Mouse (Mus musculus) liver, postnatal 0 days (tissue): Measurements from ENCODE around the gene Oip5. TPM values are rescaled to one million over a fixed set of nuclear protein-coding genes. Genes with fewer than 3 reads are reported as not detected.

Experiments
- ATAC-seq: fragments of 200-750 bp; cut with Nextera tagmentation; 2 replicates; pipeline ENCODE4 v1.8.0; 2017; ENCODE audit warnings: mild to moderate bottlenecking, moderate library complexity
- DNase-seq: peaks from one replicate; pipeline ENCODE4 v3.0.0-alpha.2; 2016
- H3K27ac ChIP-seq: fragments of 300-500 bp; sonication (generic); 2 replicates; pipeline ENCODE4 v1.5.1; 2014; ENCODE audit warnings: antibody characterized with exemption, moderate library complexity, mild to moderate bottlenecking, low read depth
- H3K27me3 ChIP-seq: fragments of 300-500 bp; sonication (generic); 2 replicates; pipeline ENCODE4 v1.6.1; 2014; ENCODE audit warnings: low read length, control low read depth, mixed read lengths; ENCODE audit not compliant: insufficient read depth
- H3K36me3 ChIP-seq: fragments of 300-500 bp; sonication (generic); replicated peaks from 2 replicates; pipeline ENCODE4 v1.6.1; 2014; ENCODE audit warnings: mild to moderate bottlenecking, control low read depth, low read length, moderate library complexity, mixed read lengths; ENCODE audit not compliant: insufficient read depth
- H3K4me1 ChIP-seq: fragments of 300-500 bp; sonication (generic); 2 replicates; pipeline ENCODE4 v1.6.1; 2014; ENCODE audit warnings: antibody characterized with exemption, mild to moderate bottlenecking, control low read depth; ENCODE audit not compliant: insufficient read depth
- H3K4me2 ChIP-seq: fragments of 300-500 bp; sonication (generic); 2 replicates; pipeline ENCODE4 v1.6.1; 2014; ENCODE audit warnings: low read depth, mild to moderate bottlenecking, low read length, moderate library complexity, mixed read lengths
- H3K4me3 ChIP-seq: fragments of 300-500 bp; sonication (generic); 2 replicates; pipeline ENCODE4 v1.5.1; 2014; ENCODE audit warnings: low read depth, low read length
- H3K9ac ChIP-seq: fragments of 300-500 bp; sonication (generic); replicated peaks from 2 replicates; pipeline ENCODE4 v1.6.1; 2014; ENCODE audit warnings: mild to moderate bottlenecking, moderate library complexity
- H3K9me3 ChIP-seq: fragments of 300-500 bp; sonication (generic); 2 replicates; pipeline ENCODE4 v1.6.1; 2016; ENCODE audit warnings: mild to moderate bottlenecking, control low read depth, low read length, mixed read lengths
- CTCF ChIP-seq: sonication (generic); IDR thresholded peaks from 2 replicates; pipeline ENCODE4 v1.5.1; 2016; ENCODE audit warnings: antibody characterized with exemption, low read depth
- EP300 ChIP-seq: IDR thresholded peaks from 2 replicates; pipeline ENCODE4 v1.6.1; 2016; ENCODE audit warnings: antibody characterized with exemption, low read depth, mild to moderate bottlenecking
- WGBS: fragments of 180-500 bp; shearing (Covaris S2); extraction: QIAGEN DNeasy Blood & Tissue Kit; methylation state at CpG from one replicate; pipeline ENCODE4 v1.1.7; 2014; ENCODE audit not compliant: insufficient replicate concordance; 5-methylcytosine and 5-hydroxymethylcytosine counted together
- polyA plus RNA-seq: library from polyadenylated mRNA; unstranded; fragments of >200 nt; fragmentation: Nextera tagmentation; extraction: Ambion mirVana; gene quantifications from 2 replicates; pipeline ENCODE4 v1.2.1, GENCODE M21; 2015

Gene Oip5
- polyA plus RNA-seq, 1 experiment from 2014 or later, result 16.5 TPM

GRCm38 (mm10) chr2:119581571-119581970 lies 36.7 kb downstream of the Oip5 start:
- 61% methylated on average over 3 of the region's 3 CpGs for WGBS
- ATAC-seq (peak; percentile 91), DNase-seq (peak; percentile 32)

GRCm38 (mm10) chr2:119572471-119572870 lies 45.8 kb downstream of the Oip5 start:
- 46% methylated on average over 1 of the region's 1 CpGs for WGBS
- Histone ChIP-seq H3K4me3 (no peak overlapping the region), H3K4me1 (peaks cover 5% of the 10 kb centered on the region), H3K4me2 (no peak overlapping the region), H3K27me3 (no peaks in the 10 kb centered on the region), H3K27ac (peak overlapping the region; percentile 70), H3K9me3 (no peaks in the 10 kb centered on the region), H3K9ac (no peak overlapping the region), H3K36me3 (peaks cover 37% of the 10 kb centered on the region)
- TF ChIP-seq EP300 (peak; percentile 77), CTCF (no peak)
- ATAC-seq, result peak; percentile 61
- peak; percentile 49 for DNase-seq

More at GRCm38 (mm10) chr2:119581571-119581970, 36.7 kb downstream of the Oip5 start:
- Histone ChIP-seq H3K4me3 (no peak overlapping the region), H3K9me3 (no peaks in the 10 kb centered on the region), H3K27ac (peak overlapping the region; percentile 92), H3K9ac (no peak overlapping the region; the same call in 1 of the 2 replicates), H3K27me3 (no peaks in the 10 kb centered on the region), H3K36me3 (peaks cover 26% of the 10 kb centered on the region), H3K4me2 (no peak overlapping the region), H3K4me1 (no peaks in the 10 kb centered on the region; the same call in 1 of the 2 replicates)
- TF ChIP-seq EP300 (peak; percentile 31; the same call in 1 of the 2 replicates), CTCF (no peak)

- Histone ChIP-seq H3K36me3 (peaks cover 7% of the 10 kb centered on the region; the same call in 1 of the 2 replicates), H3K9me3 (no peaks in the 10 kb centered on the region), H3K27ac (peak overlapping the region; percentile 82), H3K9ac (no peak overlapping the region; the same call in 1 of the 2 replicates), H3K27me3 (no peaks in the 10 kb centered on the region), H3K4me3 (peak overlapping the region; percentile 25; the same call in 1 of the 2 replicates), H3K4me1 (peaks cover 3% of the 10 kb centered on the region), H3K4me2 (peak overlapping the region; percentile 59)
- ATAC-seq (peak; percentile 86), DNase-seq (no peak)
- TF ChIP-seq EP300 (0 out of 2 replicates have a peak, but pooled peaks have one; percentile 13), CTCF (no peak)
- 68% methylated on average over 7 of the region's 7 CpGs for WGBS
Measured at GRCm38 (mm10) chr2:119566182-119566855, 52.0 kb downstream of the Oip5 start.

GRCm38 (mm10) chr2:119565284-119565683 lies 53.0 kb downstream of the Oip5 start:
- Histone ChIP-seq H3K9me3 (no peaks in the 10 kb centered on the region), H3K4me1 (peaks cover 3% of the 10 kb centered on the region), H3K4me2 (0 out of 2 replicates have a peak overlapping the region, but pooled peaks have one; percentile 19), H3K27me3 (no peaks in the 10 kb centered on the region), H3K9ac (no peak overlapping the region), H3K4me3 (no peak overlapping the region), H3K27ac (no peak overlapping the region), H3K36me3 (peaks cover 7% of the 10 kb centered on the region; the same call in 1 of the 2 replicates)
- no peak for TF ChIP-seq CTCF
- TF ChIP-seq EP300, result no peak
- ATAC-seq (no peak), DNase-seq (no peak)
- 78% methylated on average over 4 of the region's 4 CpGs for WGBS

- TF ChIP-seq EP300 (no peak), CTCF (no peak)
- WGBS, result 54% methylated on average over 3 of the region's 3 CpGs
- Histone ChIP-seq H3K4me2 (no peak overlapping the region), H3K4me1 (peaks cover 10% of the 10 kb centered on the region), H3K9ac (no peak overlapping the region), H3K27ac (no peak overlapping the region), H3K27me3 (no peaks in the 10 kb centered on the region), H3K36me3 (peaks cover 3% of the 10 kb centered on the region; the same call in 1 of the 2 replicates), H3K4me3 (no peak overlapping the region), H3K9me3 (no peaks in the 10 kb centered on the region)
- DNase-seq (no peak), ATAC-seq (no peak)
Measured at GRCm38 (mm10) chr2:119561794-119562193, 56.5 kb downstream of the Oip5 start.

Other genes with a start within 250 kb of the Oip5 start
- 0.97 and 1.0 TPM in 2 replicates for gene Ino80, start 140.8 kb downstream of the Oip5 start, polyA plus RNA-seq
- 0.18 and 0.29 TPM in 2 replicates for gene Exd1, start 70.8 kb downstream of the Oip5 start, polyA plus RNA-seq
- 146 and 149 TPM in 2 replicates for gene Chp1, start 70.8 kb downstream of the Oip5 start, polyA plus RNA-seq
- gene Nusap1, start 171 bp downstream of the Oip5 start, polyA plus RNA-seq, result 45.8 and 48.5 TPM in 2 replicates
- 26.7 and 27.2 TPM in 2 replicates for gene Ndufaf1, start 44.4 kb upstream of the Oip5 start, polyA plus RNA-seq
- gene Rtf1, start 56.6 kb upstream of the Oip5 start, polyA plus RNA-seq, result 17.0 and 19.3 TPM in 2 replicates
- 2.7 and 3.6 TPM in 2 replicates for gene Itpka, start 123.9 kb upstream of the Oip5 start, polyA plus RNA-seq
- 0.13 and 0.16 TPM in 2 replicates for gene Ltk, start 142.0 kb upstream of the Oip5 start, polyA plus RNA-seq
- 3.7 and 3.9 TPM in 2 replicates for gene Rpap1, start 169.1 kb upstream of the Oip5 start, polyA plus RNA-seq
- 0.26 and 0.30 TPM in 2 replicates for gene Tyro3, start 179.3 kb upstream of the Oip5 start, polyA plus RNA-seq